27 mouse cellular contexts compared by ENCODE assay signal in genomic region chr7:68770894-68771756, GRCm38 (mm10). TPM values are rescaled to one million over a fixed set of nuclear protein-coding genes. Genes with fewer than 3 reads are reported as not detected.
DNase-seq lines count a peak whose midpoint lies in the region; ATAC-seq lines count a peak whose summit lies in the region.
"Had no signal": no experiment of that assay in that cellular context is flagged by ENCODE, and none has a peak within 500 bp of the region (broad histone marks: within the 10 kb centered on the region; RNA-seq: fewer than 3 reads in every experiment).

No protein-coding gene starts in this region.

- no peaks in the 10 kb centered on the region for H3K27me3 ChIP-seq in kidney, embryonic 15.5 days
- no peaks in the 10 kb centered on the region for H3K27me3 ChIP-seq in intestine, embryonic 14.5 days (replicated peaks; ENCODE audit: control insufficient read depth, insufficient read depth, low read length)
- no peaks in the 10 kb centered on the region for H3K27me3 ChIP-seq in hindbrain, embryonic 10.5 days (ENCODE audit: insufficient read depth, poor library complexity, severe bottlenecking)
- no peaks in the 10 kb centered on the region for H3K27me3 ChIP-seq in limb, embryonic 10.5 days (ENCODE audit: low read depth, poor library complexity, severe bottlenecking)
- H3K27me3 ChIP-seq: heart, embryonic 13.5 days; hindbrain, embryonic 15.5 days; liver, embryonic 15.5 days; megakaryocyte, embryonic 14.5 days; midbrain, embryonic 12.5 days; neural tube, embryonic 12.5 days had no signal

- no peak overlapping the region for H3K4me3 ChIP-seq in kidney, embryonic 15.5 days (replicated peaks)
- H3K4me3 ChIP-seq in intestine, embryonic 14.5 days (ENCODE audit: low read depth, low read length) = no peak overlapping the region
- H3K4me3 ChIP-seq in hindbrain, embryonic 10.5 days = no peak overlapping the region
- no peak overlapping the region for H3K4me3 ChIP-seq in limb, embryonic 10.5 days
- H3K4me3 ChIP-seq: heart, embryonic 13.5 days; hindbrain, embryonic 15.5 days; layer of hippocampus, adult 2 months; liver, embryonic 15.5 days; megakaryocyte, embryonic 14.5 days; midbrain, embryonic 12.5 days; myocyte; neural tube, embryonic 12.5 days had no signal

- no peaks in the 10 kb centered on the region for H3K36me3 ChIP-seq in kidney, embryonic 15.5 days
- no peaks in the 10 kb centered on the region for H3K36me3 ChIP-seq in intestine, embryonic 14.5 days (ENCODE audit: control insufficient read depth, insufficient read depth, low read length)
- H3K36me3 ChIP-seq in hindbrain, embryonic 10.5 days = no peaks in the 10 kb centered on the region
- H3K36me3 ChIP-seq in limb, embryonic 10.5 days = no peaks in the 10 kb centered on the region
- H3K36me3 ChIP-seq: heart, embryonic 13.5 days; hindbrain, embryonic 15.5 days; liver, embryonic 15.5 days; midbrain, embryonic 12.5 days; neural tube, embryonic 12.5 days had no signal

- no peak overlapping the region for H3K9ac ChIP-seq in kidney, embryonic 15.5 days
- no peak overlapping the region for H3K9ac ChIP-seq in intestine, embryonic 14.5 days (ENCODE audit: low read length)
- H3K9ac ChIP-seq: heart, embryonic 13.5 days; hindbrain, embryonic 15.5 days; liver, embryonic 15.5 days; midbrain, embryonic 12.5 days; neural tube, embryonic 12.5 days had no signal

- DNase-seq in kidney, adult 18-20 months = peak; percentile 46
- DNase-seq in intestine, embryonic 14.5 days (ENCODE audit: low spot score) = no peak
- DNase-seq in kidney, adult 8-10 months = peak; percentile 61 to 68
- peak; percentile 67 to 68 for DNase-seq in kidney, postnatal 36 days
- no peak for DNase-seq in gastrocnemius, postnatal 4 days (ENCODE audit: low spot score in 2 of 2)
- no peak for DNase-seq in hindbrain, embryonic 10.5 days (ENCODE audit: low spot score)
- no peak for DNase-seq in limb, embryonic 10.5 days (ENCODE audit: low spot score)
- DNase-seq: adrenal gland, postnatal 10 days; cerebellum, adult 8-10 months; cerebellum, postnatal 25 days; gastrocnemius, postnatal 25 days; heart, postnatal 10 days; lung, postnatal 4 days; right cerebral cortex, postnatal 4 days had no signal

- H3K4me2 ChIP-seq in kidney, embryonic 15.5 days = no peak overlapping the region
- H3K4me2 ChIP-seq in intestine, embryonic 14.5 days (ENCODE audit: low read length) = no peak overlapping the region
- H3K4me2 ChIP-seq: heart, embryonic 13.5 days; hindbrain, embryonic 15.5 days; liver, embryonic 15.5 days; midbrain, embryonic 12.5 days; neural tube, embryonic 12.5 days had no signal

- H3K9me3 ChIP-seq in kidney, embryonic 15.5 days (replicated peaks) = no peaks in the 10 kb centered on the region
- H3K9me3 ChIP-seq in intestine, embryonic 14.5 days (ENCODE audit: control insufficient read depth, low read length) = no peaks in the 10 kb centered on the region
- no peaks in the 10 kb centered on the region for H3K9me3 ChIP-seq in hindbrain, embryonic 10.5 days
- no peaks in the 10 kb centered on the region for H3K9me3 ChIP-seq in limb, embryonic 10.5 days (replicated peaks)
- H3K9me3 ChIP-seq: heart, embryonic 13.5 days; hindbrain, embryonic 15.5 days; liver, embryonic 15.5 days; midbrain, embryonic 12.5 days; neural tube, embryonic 12.5 days had no signal

- no peak for ATAC-seq in kidney, embryonic 15.5 days (replicated peaks; ENCODE audit: low FRiP score)
- ATAC-seq in intestine, embryonic 14.5 days (replicated peaks; ENCODE audit: low FRiP score, low TSS enrichment, low read depth) = peak; percentile 77; the same call in 1 of the 2 replicates
- ATAC-seq: forebrain, embryonic 14.5 days; inflammation-experienced regulatory T-cells, adult 6 months; Patski had no signal

- H3K27ac ChIP-seq in kidney, embryonic 15.5 days = no peak overlapping the region
- H3K27ac ChIP-seq in intestine, embryonic 14.5 days (ENCODE audit: low read depth) = no peak overlapping the region
- H3K27ac ChIP-seq in hindbrain, embryonic 10.5 days = no peak overlapping the region
- no peak overlapping the region for H3K27ac ChIP-seq in limb, embryonic 10.5 days
- H3K27ac ChIP-seq: heart, embryonic 13.5 days; hindbrain, embryonic 15.5 days; layer of hippocampus, adult 2 months; liver, embryonic 15.5 days; midbrain, embryonic 12.5 days; neural tube, embryonic 12.5 days had no signal

- WGBS in kidney, embryonic 15.5 days = 71% methylated on average over 7 of the region's 7 CpGs
- WGBS in intestine, embryonic 14.5 days = 58% methylated on average over 7 of the region's 7 CpGs
- 76% methylated on average over 7 of the region's 7 CpGs for WGBS in hindbrain, embryonic 10.5 days
- WGBS in limb, embryonic 10.5 days = 84% methylated on average over 7 of the region's 7 CpGs

- H3K4me1 ChIP-seq in kidney, embryonic 15.5 days = no peaks in the 10 kb centered on the region
- no peaks in the 10 kb centered on the region for H3K4me1 ChIP-seq in intestine, embryonic 14.5 days (replicated peaks; ENCODE audit: control insufficient read depth, insufficient read depth, low read length)
- no peaks in the 10 kb centered on the region for H3K4me1 ChIP-seq in hindbrain, embryonic 10.5 days (replicated peaks)
- H3K4me1 ChIP-seq in limb, embryonic 10.5 days = no peaks in the 10 kb centered on the region
- H3K4me1 ChIP-seq: heart, embryonic 13.5 days; hindbrain, embryonic 15.5 days; liver, embryonic 15.5 days; megakaryocyte, embryonic 14.5 days; midbrain, embryonic 12.5 days; neural tube, embryonic 12.5 days had no signal

RNA-seq across cellular contexts. Expression of gene Arrdc4, which starts 22.1 kb away (rescaled TPM):
- 27.2 and 27.6 TPM in 2 replicates for polyA plus RNA-seq in kidney, embryonic 15.5 days (2015; fragmentation: Nextera tagmentation; extraction: Ambion mirVana)
- 23.3 and 27.5 TPM in 2 replicates for polyA plus RNA-seq in intestine, embryonic 14.5 days (2014; fragmentation: Nextera tagmentation; extraction: Ambion mirVana)
- total RNA-seq in gastrocnemius, postnatal 4 days (2021) = 10 to 100 TPM; 15.6 to 15.9 TPM
- polyA plus RNA-seq in hindbrain, embryonic 10.5 days (2016; fragmentation: Nextera tagmentation; extraction: Ambion mirVana) = 19.7 and 21.3 TPM in 2 replicates
- polyA plus RNA-seq in limb, embryonic 10.5 days (2016; fragmentation: Nextera tagmentation; extraction: Ambion mirVana) = 15.6 and 20.4 TPM in 2 replicates
- total RNA-seq: MEL had no signal

Comparison
In these comparisons a context has a peak if more than half of its experiments do, and no peak if none do; other contexts are left out.
1. DNase-seq: peak in kidney, adult 18-20 months (single experiment), kidney, adult 8-10 months (2 of 2) and kidney, postnatal 36 days (2 of 2); none in intestine, embryonic 14.5 days (single experiment), gastrocnemius, postnatal 4 days (0 of 2), hindbrain, embryonic 10.5 days (single experiment) and limb, embryonic 10.5 days (single experiment).